Mouse (Mus musculus) embryonic fibroblast, embryonic 13.5 days (primary cell): Measurements from ENCODE around the gene Lmna.

Source experiments
- CTCF ChIP-seq: IDR thresholded peaks from 2 replicates; pipeline ENCODE4 v1.5.1; 2011; ENCODE audit warnings: mild to moderate bottlenecking, control low read depth, low read length, moderate library complexity, borderline replicate concordance; ENCODE audit not compliant: insufficient read depth
- POLR2A ChIP-seq: IDR thresholded peaks from 2 replicates; pipeline ENCODE4 v1.6.1; 2011; ENCODE audit warnings: low read depth, mild to moderate bottlenecking, control low read depth, low read length, moderate library complexity

DNA sequence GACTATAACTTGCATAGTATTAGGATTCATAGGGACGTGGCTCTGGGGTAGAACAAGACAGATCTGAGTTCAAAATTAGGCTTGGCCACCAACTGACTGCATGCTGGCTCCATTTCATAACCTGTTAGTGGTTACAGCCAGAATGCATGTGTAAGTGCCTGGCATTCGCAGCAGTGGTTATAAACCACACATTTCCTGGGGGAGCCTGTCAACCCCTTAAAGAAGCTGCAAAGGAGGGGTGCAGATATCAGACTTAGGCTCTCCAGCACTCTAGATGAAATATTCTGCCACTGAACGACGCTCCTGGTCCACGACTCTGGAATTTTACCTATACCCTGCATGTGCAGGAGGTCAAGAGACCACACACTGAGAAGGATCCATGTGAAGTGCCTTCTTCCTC lies 57.5 kb downstream of the Lmna start:
- TF ChIP-seq POLR2A (no peak), CTCF (no peak)
